Mouse (Mus musculus) embryo, embryonic 10.5 days (tissue): Measurements from ENCODE around the gene Acads.
"Not testable (repeated sequence)": the region's sequence is repeated elsewhere in the genome, so short reads cannot be mapped to it uniquely, and the experiment has no call there.

Source experiments
- DNase-seq: peaks from one replicate; pipeline ENCODE4 v3.0.0-alpha.2; 2015; ENCODE audit warnings: low spot score

The Acads gene

GRCm38 (mm10) chr5:115124690-115125089 lies 5.5 kb upstream of the Acads start:
- DNase-seq, result no peak

DNA sequence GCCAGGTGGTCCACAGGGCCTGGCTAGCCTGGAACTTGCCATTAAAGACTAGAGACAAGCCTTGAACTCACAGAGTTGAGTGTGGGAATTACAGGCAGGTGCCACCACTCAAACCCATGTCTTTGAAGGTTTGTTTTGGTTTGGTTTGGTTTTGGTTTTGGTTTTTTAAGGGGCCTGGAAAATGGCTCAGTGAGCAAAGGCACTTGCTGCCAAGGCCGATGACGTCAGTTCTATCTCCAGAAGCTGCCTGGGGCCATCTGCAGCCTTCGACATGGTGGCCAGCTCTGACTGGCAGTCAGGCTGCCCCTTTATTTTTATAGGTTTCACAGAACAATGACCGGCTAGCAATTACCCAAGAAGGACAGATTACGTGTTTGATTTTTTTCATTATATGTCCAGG lies 1.8 kb upstream of the Acads start:
- DNase-seq, result no peak

DNA sequence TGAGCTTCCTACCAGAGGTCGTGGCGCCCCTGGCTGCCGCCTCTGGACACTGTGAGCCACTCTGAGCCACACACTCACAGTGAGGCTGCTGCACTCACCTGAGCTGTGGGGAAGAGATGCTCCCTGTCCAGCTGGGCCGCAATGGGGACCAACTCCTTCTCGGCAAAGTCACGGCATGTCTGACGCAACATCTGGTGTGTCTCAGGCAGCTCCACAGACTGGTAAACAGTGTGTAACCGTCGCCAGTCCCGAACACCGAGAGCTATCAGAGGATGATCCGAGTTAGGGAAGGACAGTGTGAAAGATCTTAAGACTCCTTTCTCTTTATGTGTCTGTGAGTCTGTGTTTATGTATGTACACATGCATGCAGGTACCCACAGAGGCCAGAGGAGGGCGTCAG lies 1.7 kb downstream of the Acads start:
- no peak for DNase-seq

DNA sequence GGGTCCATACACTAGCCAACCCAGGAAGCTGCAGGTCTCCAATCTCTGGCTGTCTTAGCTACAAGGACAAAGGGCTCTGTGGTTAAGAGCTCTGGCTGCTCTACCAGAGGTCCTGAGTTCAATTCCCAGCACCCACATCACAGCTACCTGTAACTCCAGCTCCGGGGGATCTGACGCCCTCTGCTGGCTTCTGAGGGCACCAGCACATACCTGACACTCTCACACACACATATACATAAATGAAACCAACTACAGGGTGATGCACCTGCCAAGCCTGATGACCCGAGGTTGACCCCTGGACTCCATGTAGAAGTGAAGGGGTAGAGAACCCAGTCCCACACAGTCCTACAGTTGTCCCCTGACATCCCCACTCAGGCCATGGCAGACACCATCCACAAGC lies 2.7 kb downstream of the Acads start:
- DNase-seq, result no peak

DNA sequence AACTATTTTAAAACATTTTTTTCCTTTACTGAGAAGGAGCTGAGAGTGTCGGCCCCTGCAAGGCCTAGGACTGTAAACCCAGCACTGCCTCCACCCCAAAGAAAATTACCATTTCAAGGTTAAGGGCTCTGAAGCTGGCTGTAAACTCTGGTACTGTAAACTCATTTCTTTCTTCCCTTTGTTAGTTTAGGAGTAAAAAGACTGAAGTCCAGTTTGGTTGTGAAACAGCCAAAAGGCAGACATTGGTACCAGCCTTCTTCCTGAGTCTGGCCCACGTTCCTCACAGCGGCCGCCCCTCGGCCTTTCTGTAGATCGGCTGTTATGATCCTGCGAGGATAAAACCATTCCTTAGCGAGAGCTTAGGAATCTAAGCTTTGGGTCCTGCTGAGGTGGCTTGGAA lies 4.6 kb downstream of the Acads start:
- DNase-seq, result no peak

GRCm38 (mm10) chr5:115113244-115113643 lies 5.9 kb downstream of the Acads start:
- no peak for DNase-seq

- DNase-seq, result no peak
These were observed 8.0 kb downstream of the Acads start for GRCm38 (mm10) chr5:115111156-115111555.

- not testable (repeated sequence) for DNase-seq
These were observed 15.9 kb downstream of the Acads start for GRCm38 (mm10) chr5:115103253-115103652.

DNA sequence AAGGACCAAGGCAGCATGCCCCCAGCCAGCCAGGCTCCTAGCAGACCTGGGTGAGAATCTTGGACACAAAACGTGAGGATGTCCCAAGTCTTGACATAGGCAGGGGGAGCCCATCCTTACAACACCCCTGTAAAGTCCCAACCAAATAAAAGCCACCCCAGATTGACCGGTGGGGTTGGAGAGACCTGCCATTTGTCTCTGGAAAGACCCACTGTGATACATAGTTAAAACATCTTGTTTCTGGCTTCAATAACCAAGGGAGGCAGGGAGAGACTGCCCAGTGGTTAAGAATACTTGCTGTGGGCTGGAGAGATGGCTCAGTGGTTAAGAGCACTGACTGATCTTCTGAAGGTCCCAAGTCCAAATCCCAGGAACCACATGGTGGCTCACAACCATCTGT lies 16.9 kb downstream of the Acads start:
- no peak for DNase-seq

GRCm38 (mm10) chr5:115100473-115100872 lies 18.7 kb downstream of the Acads start:
- DNase-seq, result no peak

- no peak for DNase-seq
These were observed 19.2 kb downstream of the Acads start for GRCm38 (mm10) chr5:115099991-115100390.

- no peak for DNase-seq
These were observed 19.6 kb downstream of the Acads start for GRCm38 (mm10) chr5:115099530-115099929.

DNA sequence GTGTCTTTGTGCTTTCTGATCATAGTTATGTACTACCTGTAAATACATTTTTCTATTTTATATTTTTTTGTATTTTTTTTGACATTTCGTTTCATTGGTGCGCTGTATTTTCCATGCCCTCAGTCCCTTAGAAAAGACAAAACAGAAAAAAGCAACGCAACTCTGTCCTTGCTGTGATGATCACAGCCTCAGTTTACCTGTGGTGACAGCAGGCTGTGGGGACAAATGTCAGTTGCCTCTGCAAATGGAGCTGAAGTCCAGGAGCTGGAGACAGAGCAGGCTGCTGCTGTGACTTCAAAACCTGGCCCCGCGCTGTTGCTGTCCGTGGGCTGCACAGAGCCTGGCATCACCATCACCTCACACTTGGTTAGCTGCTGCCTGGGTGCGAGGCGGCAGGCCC lies 21.0 kb downstream of the Acads start, which contains the start of gene Gm10401:
Gene Gm10401, minus strand, starts transcription at position 101 of the 400 bp plus-strand sequence.
- no peak for DNase-seq

- no peak for DNase-seq
These were observed 27.4 kb downstream of the Acads start for GRCm38 (mm10) chr5:115091776-115092175.

DNA sequence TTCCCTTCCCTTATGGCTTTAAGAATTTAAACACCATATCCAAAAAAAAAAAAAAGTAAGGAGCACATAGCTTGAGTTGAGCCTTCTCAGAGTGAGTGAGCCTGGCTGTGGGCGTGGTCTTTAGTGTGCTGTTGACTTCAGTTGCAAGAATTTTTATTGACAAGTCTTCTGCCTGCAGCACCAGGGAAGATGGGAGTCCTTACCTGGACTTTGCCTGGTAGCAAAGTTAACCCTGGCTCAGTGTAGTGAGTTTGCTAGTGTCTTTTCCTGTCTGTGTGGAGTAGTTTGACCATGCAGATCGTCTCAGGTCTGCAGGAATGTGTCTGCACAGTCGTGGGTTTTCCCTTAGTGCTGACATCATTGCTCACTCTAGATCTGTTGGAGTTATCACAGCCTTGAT lies 28.1 kb downstream of the Acads start:
- no peak for DNase-seq

GRCm38 (mm10) chr5:115089592-115090268 lies 29.4 kb downstream of the Acads start:
- no peak for DNase-seq

- DNase-seq, result no peak
These were observed 33.5 kb downstream of the Acads start for GRCm38 (mm10) chr5:115085675-115086074.

DNA sequence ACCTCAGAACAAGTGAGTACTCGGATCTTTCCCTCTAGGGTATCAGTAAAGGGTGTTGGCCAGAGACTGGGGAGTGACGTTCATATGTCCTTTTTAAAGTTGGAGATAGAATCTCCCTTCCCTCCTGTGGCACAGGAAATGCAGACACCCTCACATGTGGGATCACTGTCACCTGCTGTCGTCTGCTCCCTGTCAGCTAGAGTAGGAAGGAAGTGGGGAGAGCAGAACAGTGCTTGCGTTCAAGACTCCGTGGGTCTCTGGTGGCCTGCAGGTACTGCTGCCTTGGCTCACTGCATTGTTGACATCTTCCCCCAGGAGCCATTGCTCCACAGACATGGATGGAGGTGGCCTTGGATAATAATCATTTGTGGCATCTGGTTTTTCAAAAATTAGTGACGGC lies 35.7 kb downstream of the Acads start:
- DNase-seq, result no peak

DNA sequence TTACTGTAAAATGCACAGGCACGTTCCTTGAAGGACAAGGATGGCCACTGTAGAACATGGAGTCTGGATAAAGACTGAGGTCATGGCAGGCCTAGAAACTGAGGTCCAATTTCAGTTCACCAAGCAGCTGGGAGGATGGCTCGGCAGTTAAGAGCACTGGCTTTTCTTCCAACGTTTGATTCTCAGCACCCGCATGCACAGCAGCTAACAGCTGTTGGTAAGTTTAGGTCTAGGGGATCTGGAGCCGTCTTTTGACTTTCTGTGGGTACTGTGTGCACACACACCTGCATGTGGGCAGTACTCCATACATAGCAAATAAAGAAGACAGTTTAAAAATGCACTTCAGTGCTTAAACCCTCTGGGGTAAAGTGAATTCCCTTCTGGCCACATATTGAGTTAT lies 37.5 kb downstream of the Acads start:
- no peak for DNase-seq

DNA sequence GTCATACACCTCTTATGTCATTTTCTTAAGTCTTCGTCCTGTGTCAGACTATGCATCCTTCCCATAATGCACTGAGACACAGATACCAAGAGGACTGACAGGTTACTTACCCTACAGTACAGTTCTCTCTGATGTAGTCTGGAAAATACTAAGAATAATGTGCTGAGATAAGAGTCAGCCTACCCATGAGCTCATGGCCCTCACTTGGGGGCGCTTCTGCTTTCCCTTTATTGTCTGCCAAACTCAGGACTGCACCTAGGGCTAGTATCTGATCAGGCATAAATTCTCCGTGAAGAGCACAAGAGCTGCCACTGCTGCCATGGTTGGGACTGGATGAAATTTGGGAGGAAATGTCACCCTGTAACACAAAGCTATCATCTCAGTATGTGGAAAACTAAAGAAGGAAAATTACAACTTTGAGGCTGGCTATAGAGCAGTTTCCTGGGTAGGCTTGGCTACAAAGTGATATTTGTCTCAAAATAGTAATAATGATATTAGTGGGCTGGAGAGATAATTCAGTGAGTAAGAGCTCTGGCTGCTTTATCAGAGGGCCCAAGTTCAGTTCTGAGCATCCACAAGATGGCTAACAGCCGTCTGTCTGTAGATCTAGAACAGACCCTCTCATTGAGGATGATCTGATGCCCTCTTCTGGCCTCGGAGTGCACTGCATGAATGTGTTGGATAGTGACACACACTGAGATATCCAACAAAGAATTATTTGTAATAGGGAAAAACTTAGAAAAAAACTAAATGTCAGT lies 42.8 kb downstream of the Acads start:
- peak; percentile 81 for DNase-seq

- DNase-seq, result no peak
These were observed 44.4 kb downstream of the Acads start for GRCm38 (mm10) chr5:115074749-115075148.

DNA sequence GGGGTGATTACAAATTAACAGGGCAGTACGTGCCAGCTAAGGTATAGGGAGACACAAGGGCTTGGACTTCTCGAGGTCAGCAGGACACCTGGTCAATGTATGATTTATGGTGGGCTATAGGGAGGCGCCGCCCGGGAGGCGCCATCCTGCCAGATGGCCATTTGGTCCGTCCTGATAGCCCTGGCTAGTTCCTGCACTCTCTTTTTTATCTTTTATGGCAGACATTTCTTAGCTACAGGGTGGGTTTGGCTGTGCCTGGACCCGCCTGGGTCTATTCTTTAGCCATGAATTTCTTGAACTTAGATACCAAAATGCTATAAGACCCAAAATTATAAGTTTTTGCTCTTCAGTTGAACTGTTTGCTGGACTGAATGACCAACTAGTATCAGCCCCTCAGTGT lies 45.8 kb downstream of the Acads start:
- not testable (repeated sequence) for DNase-seq

DNA sequence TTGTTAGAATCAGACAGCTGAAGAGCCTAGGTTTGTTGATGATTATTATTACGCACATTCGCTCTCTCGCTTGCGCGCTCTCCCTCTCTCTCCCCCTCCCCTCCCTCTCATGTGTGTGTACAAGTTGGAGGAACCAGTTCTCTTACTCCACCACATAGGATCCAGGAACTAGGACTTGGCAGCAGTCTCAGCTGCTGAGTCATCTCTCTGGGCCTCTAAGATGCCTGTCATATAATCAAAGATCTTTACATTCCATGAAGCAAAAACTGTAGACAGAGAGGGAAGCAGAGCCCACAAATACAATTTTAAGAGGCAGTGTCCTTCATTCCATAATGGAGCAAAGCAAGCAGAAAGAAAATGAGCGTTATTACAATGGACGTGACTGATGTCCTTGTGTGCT lies 47.0 kb downstream of the Acads start:
- DNase-seq, result no peak
